Mouse (Mus musculus): Measurements from ENCODE around the gene Sept1. TPM values are rescaled to one million over a fixed set of nuclear protein-coding genes. Genes with fewer than 3 reads are reported as not detected.

The Sept1 gene
- polyA plus RNA-seq, 1 experiment from 2014 or later = 18.5 TPM

DNA sequence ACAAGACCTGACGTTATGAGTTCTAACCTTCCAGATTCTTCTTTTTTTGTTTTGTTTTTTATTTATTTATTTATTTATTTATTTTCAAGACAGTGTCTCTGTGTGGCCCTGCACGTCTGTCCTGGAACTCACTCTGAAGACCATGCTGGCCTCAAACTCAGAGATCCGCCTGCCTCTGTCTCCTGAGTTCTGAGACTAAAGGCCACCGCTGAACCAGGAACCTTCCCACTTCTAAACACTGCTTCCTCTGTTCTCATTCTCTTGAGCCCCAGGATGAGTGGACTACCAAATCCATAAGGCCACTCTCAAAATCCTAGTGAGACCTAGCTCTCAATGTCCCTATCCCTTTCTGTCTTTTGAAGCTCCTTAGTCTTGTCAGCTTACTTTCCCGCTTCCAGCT is 23.1 kb downstream of the Sept1 start:
- Histone ChIP-seq H3K27ac (ENCODE audit: low read depth, low read length) (no peak overlapping the region), H3K27me3 (ENCODE audit: control insufficient read depth, insufficient read depth, low read length) (no peaks in the 10 kb centered on the region), H3K4me2 (replicated peaks; ENCODE audit: low read depth, low read length) (no peak overlapping the region), H3K4me1 (ENCODE audit: control insufficient read depth, insufficient read depth, low read length) (peaks cover 21% of the 10 kb centered on the region), H3K4me3 (ENCODE audit: low read length) (no peak overlapping the region), H3K9me3 (ENCODE audit: control insufficient read depth, low read length) (no peaks in the 10 kb centered on the region), H3K9ac (ENCODE audit: low read depth, low read length) (no peak overlapping the region), H3K36me3 (ENCODE audit: control insufficient read depth, insufficient read depth, low read length) (no peaks in the 10 kb centered on the region; the same call in 1 of the 2 replicates)
- no peak for ATAC-seq (ENCODE audit: low FRiP score, low TSS enrichment)
- 77% methylated on average over 5 of the region's 5 CpGs for WGBS

- H3K4me1 ChIP-seq (ENCODE audit: control insufficient read depth, insufficient read depth, low read length) = peaks cover 17% of the 10 kb centered on the region
- no peaks in the 10 kb centered on the region for H3K27me3 ChIP-seq (ENCODE audit: control insufficient read depth, insufficient read depth, low read length)
- H3K9ac ChIP-seq (ENCODE audit: low read depth, low read length) = peak within 1 kb of the TSS; percentile 89
- peaks cover 4% of the 10 kb centered on the region; the same call in 1 of the 2 replicates for H3K36me3 ChIP-seq (ENCODE audit: control insufficient read depth, insufficient read depth, low read length)
- H3K4me3 ChIP-seq (ENCODE audit: low read length) = peak within 1 kb of the TSS; percentile 87
- under 1% methylated on average over 44 of the region's 44 CpGs for WGBS
- peak; percentile 94 for ATAC-seq (ENCODE audit: low FRiP score, low TSS enrichment)
- no peaks in the 10 kb centered on the region for H3K9me3 ChIP-seq (ENCODE audit: control insufficient read depth, low read length)
- H3K4me2 ChIP-seq (replicated peaks; ENCODE audit: low read depth, low read length) = peak within 1 kb of the TSS; percentile 75
- H3K27ac ChIP-seq (ENCODE audit: low read depth, low read length) = peak within 1 kb of the TSS; percentile 85
Measured at GRCm38 (mm10) chr7:127208553-127209438, 24.1 kb downstream of the Sept1 start, which contains the start of gene Mylpf. Gene Mylpf, plus strand, starts transcription at chr7:127208890.

DNA sequence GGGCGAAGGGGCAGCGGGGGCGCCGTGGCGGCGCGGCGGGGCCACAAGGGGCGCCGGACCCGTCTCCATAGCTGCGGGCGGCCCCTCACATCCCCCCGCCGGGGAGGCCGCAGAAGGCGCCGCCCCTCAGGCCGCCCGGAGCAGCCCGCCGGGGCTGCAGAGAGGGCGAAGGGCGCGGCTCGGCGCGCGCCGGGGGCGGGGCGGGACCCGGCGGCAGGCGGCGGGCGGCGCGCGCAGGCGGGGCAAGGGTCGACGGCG is 24.7 kb downstream of the Sept1 start, which contains the start of gene Tbc1d10b:
TSS of gene Tbc1d10b (minus strand) at position 174 of the 258 bp plus-strand sequence.
- Histone ChIP-seq H3K4me2 (replicated peaks; ENCODE audit: low read depth, low read length) (peak within 1 kb of the TSS; percentile 75), H3K4me3 (ENCODE audit: low read length) (peak within 1 kb of the TSS; percentile 87), H3K9me3 (ENCODE audit: control insufficient read depth, low read length) (no peaks in the 10 kb centered on the region), H3K4me1 (ENCODE audit: control insufficient read depth, insufficient read depth, low read length) (peaks cover 17% of the 10 kb centered on the region), H3K27me3 (ENCODE audit: control insufficient read depth, insufficient read depth, low read length) (no peaks in the 10 kb centered on the region), H3K36me3 (ENCODE audit: control insufficient read depth, insufficient read depth, low read length) (peaks cover 9% of the 10 kb centered on the region), H3K27ac (ENCODE audit: low read depth, low read length) (peak within 1 kb of the TSS; percentile 85), H3K9ac (ENCODE audit: low read depth, low read length) (peak within 1 kb of the TSS; percentile 89)
- ATAC-seq (ENCODE audit: low FRiP score, low TSS enrichment) = peak; percentile 46; the same call in 1 of the 2 replicates
- WGBS = 1% methylated on average over 33 of the region's 44 CpGs

DNA sequence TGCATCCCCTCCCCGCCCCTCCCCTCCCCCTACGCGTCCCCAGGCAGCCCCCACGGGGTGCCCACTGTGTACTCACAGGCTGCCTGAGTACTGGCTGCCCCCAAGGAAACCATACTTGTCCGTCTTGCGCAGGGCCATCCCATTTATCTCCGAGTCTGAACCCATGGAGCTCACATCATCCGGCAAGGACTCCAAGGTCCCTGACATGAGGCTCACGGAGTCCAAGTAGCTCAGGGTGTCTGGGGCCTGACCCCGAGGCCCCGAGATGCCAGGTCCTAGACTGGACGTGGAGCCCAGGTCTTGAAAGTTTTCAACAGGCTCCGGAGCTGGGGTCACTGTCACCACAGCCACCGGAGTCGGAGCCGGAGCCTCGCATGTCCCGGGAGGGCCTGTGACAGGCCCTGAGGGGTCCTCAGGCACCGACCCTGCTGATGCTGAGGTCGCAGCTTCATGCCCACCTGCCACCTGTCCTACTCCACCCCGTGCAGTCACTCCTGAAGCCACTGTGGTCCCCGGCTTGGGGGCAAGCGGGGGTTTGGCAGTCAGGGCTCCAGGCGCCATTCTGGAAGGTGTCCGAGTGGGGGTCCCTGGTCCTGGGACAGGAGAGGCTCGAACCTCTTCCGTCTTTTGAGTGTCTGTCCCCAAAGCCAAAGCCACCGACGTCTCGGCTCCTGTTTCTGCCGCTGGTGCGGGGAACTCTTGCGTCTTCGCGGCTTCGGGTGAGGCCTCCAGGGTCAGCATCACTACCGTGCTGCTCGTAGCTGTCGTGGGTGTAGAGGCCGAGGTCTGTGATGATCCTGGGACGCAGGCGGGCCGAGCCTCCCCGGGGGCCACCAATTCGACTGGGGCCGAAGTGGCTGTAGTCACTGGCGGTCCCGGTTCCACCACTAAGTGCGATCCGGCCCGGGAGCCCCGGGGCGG is 25.3 kb downstream of the Sept1 start:
- Histone ChIP-seq H3K36me3 (ENCODE audit: control insufficient read depth, insufficient read depth, low read length) (peaks cover 15% of the 10 kb centered on the region), H3K4me2 (replicated peaks; ENCODE audit: low read depth, low read length) (peak overlapping the region; percentile 75), H3K27me3 (ENCODE audit: control insufficient read depth, insufficient read depth, low read length) (no peaks in the 10 kb centered on the region), H3K4me3 (ENCODE audit: low read length) (peak overlapping the region; percentile 87), H3K27ac (ENCODE audit: low read depth, low read length) (peak overlapping the region; percentile 85), H3K9ac (ENCODE audit: low read depth, low read length) (peak overlapping the region; percentile 89), H3K4me1 (ENCODE audit: control insufficient read depth, insufficient read depth, low read length) (peaks cover 17% of the 10 kb centered on the region), H3K9me3 (ENCODE audit: control insufficient read depth, low read length) (no peaks in the 10 kb centered on the region)
- peak; percentile 7; the same call in 1 of the 2 replicates for ATAC-seq (ENCODE audit: low FRiP score, low TSS enrichment)
- WGBS = under 1% methylated on average over 51 of the region's 53 CpGs

- no peak for ATAC-seq (ENCODE audit: low FRiP score, low TSS enrichment)
- H3K4me1 ChIP-seq (ENCODE audit: control insufficient read depth, insufficient read depth, low read length) = peaks cover 17% of the 10 kb centered on the region
- H3K27me3 ChIP-seq (ENCODE audit: control insufficient read depth, insufficient read depth, low read length) = no peaks in the 10 kb centered on the region
- H3K4me2 ChIP-seq (replicated peaks; ENCODE audit: low read depth, low read length) = peak overlapping the region; percentile 75
- H3K4me3 ChIP-seq (ENCODE audit: low read length) = peak overlapping the region; percentile 87
- H3K9me3 ChIP-seq (ENCODE audit: control insufficient read depth, low read length) = no peaks in the 10 kb centered on the region
- H3K9ac ChIP-seq (ENCODE audit: low read depth, low read length) = peak overlapping the region; percentile 89
- 52% methylated on average over 2 of the region's 2 CpGs for WGBS
- peaks cover 22% of the 10 kb centered on the region for H3K36me3 ChIP-seq (ENCODE audit: control insufficient read depth, insufficient read depth, low read length)
- H3K27ac ChIP-seq (ENCODE audit: low read depth, low read length) = no peak overlapping the region
Measured at GRCm38 (mm10) chr7:127206606-127207005, 26.3 kb downstream of the Sept1 start.

DNA sequence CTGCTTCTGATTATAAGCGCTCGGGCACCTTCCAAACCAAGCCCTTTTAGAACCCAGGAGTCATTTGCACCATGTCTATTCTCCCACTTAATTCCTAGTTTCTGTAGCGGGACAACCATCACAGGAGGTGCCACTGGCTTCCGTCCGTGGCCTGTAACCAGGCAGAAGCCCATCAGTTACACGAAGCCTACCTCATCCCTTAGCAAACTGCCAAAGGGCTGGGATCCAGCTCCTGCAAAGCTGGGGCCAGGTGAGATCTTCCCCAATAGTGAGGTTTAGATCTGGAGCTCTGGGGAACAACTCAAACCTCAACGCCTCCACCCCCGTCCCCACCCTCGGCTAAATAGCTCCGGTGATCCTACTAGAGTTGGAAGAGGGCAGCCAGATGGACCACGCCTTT is 36.4 kb downstream of the Sept1 start:
- 62% methylated on average over 11 of the region's 11 CpGs for WGBS
- Histone ChIP-seq H3K4me1 (ENCODE audit: control insufficient read depth, insufficient read depth, low read length) (peaks cover 9% of the 10 kb centered on the region), H3K9ac (ENCODE audit: low read depth, low read length) (peak overlapping the region; percentile 59), H3K27ac (ENCODE audit: low read depth, low read length) (peak overlapping the region; percentile 52; the same call in 1 of the 2 replicates), H3K4me3 (ENCODE audit: low read length) (peak overlapping the region; percentile 62), H3K36me3 (ENCODE audit: control insufficient read depth, insufficient read depth, low read length) (peaks cover 69% of the 10 kb centered on the region), H3K9me3 (ENCODE audit: control insufficient read depth, low read length) (no peaks in the 10 kb centered on the region), H3K27me3 (ENCODE audit: control insufficient read depth, insufficient read depth, low read length) (no peaks in the 10 kb centered on the region), H3K4me2 (replicated peaks; ENCODE audit: low read depth, low read length) (peak overlapping the region; percentile 50)
- peak; percentile 4; the same call in 1 of the 2 replicates for ATAC-seq (ENCODE audit: low FRiP score, low TSS enrichment)

DNA sequence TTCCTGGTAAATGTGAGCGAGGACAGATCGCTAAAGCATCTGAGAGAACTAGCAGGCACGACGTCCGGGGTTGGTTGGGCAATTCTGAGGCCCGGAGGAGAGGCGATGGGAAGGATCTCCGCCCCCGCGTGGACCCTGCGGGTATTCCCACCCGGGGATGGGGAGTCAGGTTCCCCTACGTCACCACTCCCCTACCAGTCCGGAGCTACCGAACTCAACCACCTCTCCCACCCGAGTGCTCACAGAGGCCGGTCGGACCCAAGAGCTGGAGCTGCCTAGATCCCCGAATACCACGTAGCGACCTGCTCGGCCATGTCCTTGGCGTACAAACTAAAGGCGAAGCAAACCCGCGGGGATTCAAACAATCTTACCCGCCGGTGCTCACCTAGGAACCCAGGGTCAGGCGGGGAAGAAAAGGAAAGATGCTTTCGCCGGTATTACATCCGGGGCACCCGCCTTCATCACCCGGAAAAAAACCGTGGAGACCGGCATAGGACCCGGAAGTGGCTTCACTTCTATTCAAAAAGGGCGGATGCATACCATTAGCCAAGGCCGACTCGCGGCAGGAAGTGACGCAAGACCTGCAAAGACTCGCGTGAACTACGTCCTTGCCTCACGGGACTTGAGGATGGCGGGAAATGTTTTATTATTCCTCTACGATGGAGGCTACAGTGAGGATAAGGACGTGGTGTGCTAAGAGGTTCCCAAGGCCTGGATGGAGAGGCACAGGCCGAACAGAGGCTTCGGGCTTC is 37.2 kb downstream of the Sept1 start, which contains the start of gene Cd2bp2:
TSS of gene Cd2bp2 (minus strand) at position 507 of the 752 bp plus-strand sequence.
- Histone ChIP-seq H3K4me1 (ENCODE audit: control insufficient read depth, insufficient read depth, low read length) (peaks cover 9% of the 10 kb centered on the region), H3K27ac (ENCODE audit: low read depth, low read length) (peak within 1 kb of the TSS; percentile 89), H3K4me2 (replicated peaks; ENCODE audit: low read depth, low read length) (peak within 1 kb of the TSS; percentile 64), H3K4me3 (ENCODE audit: low read length) (peak within 1 kb of the TSS; percentile 62), H3K36me3 (ENCODE audit: control insufficient read depth, insufficient read depth, low read length) (peaks cover 64% of the 10 kb centered on the region), H3K9me3 (ENCODE audit: control insufficient read depth, low read length) (no peaks in the 10 kb centered on the region), H3K27me3 (ENCODE audit: control insufficient read depth, insufficient read depth, low read length) (no peaks in the 10 kb centered on the region), H3K9ac (ENCODE audit: low read depth, low read length) (peak within 1 kb of the TSS; percentile 69)
- peak; percentile 96 for ATAC-seq (ENCODE audit: low FRiP score, low TSS enrichment)
- under 1% methylated on average over 51 of the region's 51 CpGs for WGBS

GRCm38 (mm10) chr7:127194633-127195029 is 38.3 kb downstream of the Sept1 start:
- peaks cover 9% of the 10 kb centered on the region for H3K4me1 ChIP-seq (ENCODE audit: control insufficient read depth, insufficient read depth, low read length)
- H3K27me3 ChIP-seq (ENCODE audit: control insufficient read depth, insufficient read depth, low read length) = no peaks in the 10 kb centered on the region
- no peak overlapping the region for H3K27ac ChIP-seq (ENCODE audit: low read depth, low read length)
- peak overlapping the region; percentile 64 for H3K4me2 ChIP-seq (replicated peaks; ENCODE audit: low read depth, low read length)
- 75% methylated on average over 7 of the region's 7 CpGs for WGBS
- peak overlapping the region; percentile 69 for H3K9ac ChIP-seq (ENCODE audit: low read depth, low read length)
- H3K9me3 ChIP-seq (ENCODE audit: control insufficient read depth, low read length) = no peaks in the 10 kb centered on the region
- no peak for ATAC-seq (ENCODE audit: low FRiP score, low TSS enrichment)
- peaks cover 54% of the 10 kb centered on the region for H3K36me3 ChIP-seq (ENCODE audit: control insufficient read depth, insufficient read depth, low read length)
- H3K4me3 ChIP-seq (ENCODE audit: low read length) = peak overlapping the region; percentile 62

Measured in kidney, embryonic 14.5 days (tissue).